Mouse (Mus musculus) forebrain, embryonic 14.5 days (tissue): Measurements from ENCODE around the gene Pfn1. TPM values are rescaled to one million over a fixed set of nuclear protein-coding genes. Genes with fewer than 3 reads are reported as not detected.

Experiments
- ATAC-seq: fragments of 200-750 bp; cut with Nextera tagmentation; 2 replicates; pipeline ENCODE4 v1.8.0; 2017; ENCODE audit warnings: mild to moderate bottlenecking, moderate library complexity
- DNase-seq: peaks from one replicate; pipeline ENCODE4 v3.0.0-alpha.2; 2015; ENCODE audit warnings: low spot score
- H3K27ac ChIP-seq: fragments of 300-500 bp; sonication (generic); 2 replicates; pipeline ENCODE4 v1.5.1; 2014; ENCODE audit warnings: low read depth, mild to moderate bottlenecking, control low read depth, low read length, moderate library complexity
- H3K27me3 ChIP-seq: fragments of 300-500 bp; sonication (generic); replicated peaks from 2 replicates; pipeline ENCODE4 v1.6.1; 2014; ENCODE audit warnings: low read length, control low read depth, mixed read lengths; ENCODE audit not compliant: control insufficient read depth, insufficient read depth
- H3K36me3 ChIP-seq: fragments of 300-500 bp; sonication (generic); 2 replicates; pipeline ENCODE4 v1.6.1; 2014; ENCODE audit warnings: low read length, control low read depth; ENCODE audit not compliant: control insufficient read depth, insufficient read depth
- H3K4me1 ChIP-seq: fragments of 300-500 bp; sonication (generic); 2 replicates; pipeline ENCODE4 v1.6.1; 2014; ENCODE audit warnings: antibody characterized with exemption, low read length, control low read depth; ENCODE audit not compliant: control insufficient read depth, insufficient read depth
- H3K4me2 ChIP-seq: fragments of 300-500 bp; sonication (generic); 2 replicates; pipeline ENCODE4 v1.6.1; 2014; ENCODE audit warnings: mild to moderate bottlenecking, control low read depth, low read length
- H3K4me3 ChIP-seq: fragments of 300-500 bp; sonication (generic); 2 replicates; pipeline ENCODE4 v1.5.1; 2014; ENCODE audit warnings: low read depth, low read length, control low read depth
- H3K9ac ChIP-seq: fragments of 300-500 bp; sonication (generic); 2 replicates; pipeline ENCODE4 v1.6.1; 2014; ENCODE audit warnings: mild to moderate bottlenecking, low read length, control low read depth, moderate library complexity
- H3K9me3 ChIP-seq: fragments of 300-500 bp; sonication (generic); replicated peaks from 2 replicates; pipeline ENCODE4 v1.6.1; 2016; ENCODE audit warnings: low read length, control low read depth, mixed read lengths; ENCODE audit not compliant: control insufficient read depth
- WGBS: fragments of 180-500 bp; shearing (Covaris S2); extraction: QIAGEN DNeasy Blood & Tissue Kit; methylation state at CpG from one replicate; pipeline ENCODE4 v1.1.7; 2014; 5-methylcytosine and 5-hydroxymethylcytosine counted together
- polyA plus RNA-seq: library from polyadenylated mRNA; unstranded; fragments of >200 nt; fragmentation: Nextera tagmentation; extraction: Ambion mirVana; gene quantifications from 2 replicates; pipeline ENCODE4 v1.2.1, GENCODE M21; 2014

The Pfn1 gene
- polyA plus RNA-seq, 1 experiment from 2014 or later = 793 TPM

- DNase-seq (peak; percentile 100), ATAC-seq (peak; percentile 97)
- peak within 1 kb of the TSS; percentile 68 for H3K4me3 ChIP-seq
- H3K9ac ChIP-seq = peak within 1 kb of the TSS; percentile 83
- no peaks in the 10 kb centered on the region for H3K9me3 ChIP-seq
- H3K27ac ChIP-seq = peak within 1 kb of the TSS; percentile 96
- under 1% methylated on average over 44 of the region's 44 CpGs for WGBS
- no peaks in the 10 kb centered on the region for H3K27me3 ChIP-seq
- H3K36me3 ChIP-seq = peaks cover 39% of the 10 kb centered on the region
- peak within 1 kb of the TSS; percentile 97 for H3K4me2 ChIP-seq
- H3K4me1 ChIP-seq = peaks cover 14% of the 10 kb centered on the region
These were observed 14.5 kb upstream of the Pfn1 start, which contains the start of gene Spag7 for GRCm38 (mm10) chr11:70668771-70669505. TSS of gene Spag7 (minus strand) at chr11:70669416.

- Histone ChIP-seq H3K36me3 (peaks cover 42% of the 10 kb centered on the region), H3K4me1 (peaks cover 14% of the 10 kb centered on the region), H3K9me3 (no peaks in the 10 kb centered on the region), H3K27me3 (no peaks in the 10 kb centered on the region), H3K4me2 (peak overlapping the region; percentile 85), H3K9ac (peak overlapping the region; percentile 70), H3K27ac (peak overlapping the region; percentile 74), H3K4me3 (peak overlapping the region; percentile 68)
- 1% methylated on average over 15 of the region's 15 CpGs for WGBS
- ATAC-seq = no peak
- DNase-seq = no peak
These were observed 13.9 kb upstream of the Pfn1 start for GRCm38 (mm10) chr11:70668335-70668770.

- peaks cover 14% of the 10 kb centered on the region for H3K4me1 ChIP-seq
- DNase-seq = no peak
- peak overlapping the region; percentile 74; the same call in 1 of the 2 replicates for H3K27ac ChIP-seq
- H3K9me3 ChIP-seq = no peaks in the 10 kb centered on the region
- peak overlapping the region; percentile 70 for H3K9ac ChIP-seq
- peak overlapping the region; percentile 85 for H3K4me2 ChIP-seq
- peaks cover 50% of the 10 kb centered on the region for H3K36me3 ChIP-seq
- no peaks in the 10 kb centered on the region for H3K27me3 ChIP-seq
- peak overlapping the region; percentile 68 for H3K4me3 ChIP-seq
- no peak for ATAC-seq
- WGBS = 72% methylated on average over 14 of the region's 14 CpGs
These were observed 13.1 kb upstream of the Pfn1 start for GRCm38 (mm10) chr11:70667271-70668150.

- H3K9me3 ChIP-seq = no peaks in the 10 kb centered on the region
- 94% methylated on average over 8 of the region's 8 CpGs for WGBS
- peaks cover 49% of the 10 kb centered on the region for H3K36me3 ChIP-seq
- ATAC-seq (no peak), DNase-seq (no peak)
- no peaks in the 10 kb centered on the region for H3K27me3 ChIP-seq
- no peak overlapping the region for H3K27ac ChIP-seq
- H3K9ac ChIP-seq = no peak overlapping the region
- peaks cover 14% of the 10 kb centered on the region for H3K4me1 ChIP-seq
- H3K4me2 ChIP-seq = no peak overlapping the region
- H3K4me3 ChIP-seq = no peak overlapping the region
These were observed 12.2 kb upstream of the Pfn1 start for GRCm38 (mm10) chr11:70666687-70667086.

GRCm38 (mm10) chr11:70664741-70665140 is 10.3 kb upstream of the Pfn1 start:
- Histone ChIP-seq H3K4me2 (no peak overlapping the region), H3K4me3 (no peak overlapping the region), H3K27me3 (no peaks in the 10 kb centered on the region), H3K4me1 (peaks cover 7% of the 10 kb centered on the region), H3K9me3 (no peaks in the 10 kb centered on the region), H3K27ac (no peak overlapping the region), H3K36me3 (peaks cover 52% of the 10 kb centered on the region), H3K9ac (no peak overlapping the region)
- ATAC-seq (no peak), DNase-seq (no peak)
- 95% methylated on average over 9 of the region's 9 CpGs for WGBS

GRCm38 (mm10) chr11:70663957-70664356 is 9.5 kb upstream of the Pfn1 start:
- Histone ChIP-seq H3K4me2 (no peak overlapping the region), H3K4me3 (no peak overlapping the region), H3K4me1 (peaks cover 7% of the 10 kb centered on the region), H3K27me3 (no peaks in the 10 kb centered on the region), H3K36me3 (peaks cover 52% of the 10 kb centered on the region), H3K9me3 (no peaks in the 10 kb centered on the region), H3K9ac (no peak overlapping the region), H3K27ac (no peak overlapping the region)
- ATAC-seq (no peak), DNase-seq (no peak)
- 86% methylated on average over 6 of the region's 6 CpGs for WGBS

GRCm38 (mm10) chr11:70663101-70663500 is 8.7 kb upstream of the Pfn1 start:
- no peak for DNase-seq
- H3K36me3 ChIP-seq = peaks cover 52% of the 10 kb centered on the region
- no peak overlapping the region for H3K4me2 ChIP-seq
- ATAC-seq = no peak
- no peaks in the 10 kb centered on the region for H3K27me3 ChIP-seq
- H3K27ac ChIP-seq = no peak overlapping the region
- H3K4me1 ChIP-seq = peaks cover 6% of the 10 kb centered on the region
- WGBS = 93% methylated on average over 8 of the region's 8 CpGs
- no peak overlapping the region for H3K4me3 ChIP-seq
- H3K9ac ChIP-seq = no peak overlapping the region
- no peaks in the 10 kb centered on the region for H3K9me3 ChIP-seq

- H3K4me3 ChIP-seq = no peak overlapping the region
- ATAC-seq (no peak), DNase-seq (no peak)
- peaks cover 46% of the 10 kb centered on the region for H3K36me3 ChIP-seq
- no peaks in the 10 kb centered on the region for H3K9me3 ChIP-seq
- H3K9ac ChIP-seq = no peak overlapping the region
- WGBS = 94% methylated on average over 8 of the region's 8 CpGs
- H3K27ac ChIP-seq = no peak overlapping the region
- H3K27me3 ChIP-seq = no peaks in the 10 kb centered on the region
- no peak overlapping the region for H3K4me2 ChIP-seq
- H3K4me1 ChIP-seq = peaks cover 11% of the 10 kb centered on the region
These were observed 6.1 kb upstream of the Pfn1 start for GRCm38 (mm10) chr11:70660571-70660970.
